Mouse (Mus musculus) spleen, postnatal 4 days (tissue): ENCODE results near the gene 1700010I14Rik.
A peak's percentile ranks its signal among the peaks of the same experiment; 100 is the strongest.

Experiments used
- DNase-seq, 2 experiments: peaks; one replicate each; pipeline ENCODE4 v3.0.0; 2022; ENCODE audit warnings: low spot score in 2 of 2

The 1700010I14Rik gene

GRCm38 (mm10) chr17:9023198-9023942, 35.2 kb downstream of the 1700010I14Rik start:
- DNase-seq, result no peak

GRCm38 (mm10) chr17:9030181-9030580, 42.0 kb downstream of the 1700010I14Rik start:
- no peak for DNase-seq

GRCm38 (mm10) chr17:9031241-9032141, 43.4 kb downstream of the 1700010I14Rik start:
- peak; percentile 56 to 83 for DNase-seq

GRCm38 (mm10) chr17:9032362-9033044, 44.4 kb downstream of the 1700010I14Rik start:
- no peak for DNase-seq

- DNase-seq, result no peak
These were observed 45.4 kb downstream of the 1700010I14Rik start for GRCm38 (mm10) chr17:9033511-9033910.

- no peak for DNase-seq
These were observed 47.6 kb downstream of the 1700010I14Rik start for GRCm38 (mm10) chr17:9035561-9036348.

GRCm38 (mm10) chr17:9042723-9043122, 54.6 kb downstream of the 1700010I14Rik start:
- peak; percentile 22 to 65 for DNase-seq

- DNase-seq, result no peak
These were observed 64.4 kb downstream of the 1700010I14Rik start for GRCm38 (mm10) chr17:9052441-9052980.

- DNase-seq, result no peak
These were observed 71.3 kb downstream of the 1700010I14Rik start for GRCm38 (mm10) chr17:9059360-9059932.
